Mouse (Mus musculus) A20 (cell line): ENCODE measurements around the gene Kif9.

Source experiments
- DNase-seq: peaks from one replicate; pipeline ENCODE4 v3.0.0-alpha.2; 2011; ENCODE audit warnings: low read depth, low spot score

The Kif9 gene

DNA sequence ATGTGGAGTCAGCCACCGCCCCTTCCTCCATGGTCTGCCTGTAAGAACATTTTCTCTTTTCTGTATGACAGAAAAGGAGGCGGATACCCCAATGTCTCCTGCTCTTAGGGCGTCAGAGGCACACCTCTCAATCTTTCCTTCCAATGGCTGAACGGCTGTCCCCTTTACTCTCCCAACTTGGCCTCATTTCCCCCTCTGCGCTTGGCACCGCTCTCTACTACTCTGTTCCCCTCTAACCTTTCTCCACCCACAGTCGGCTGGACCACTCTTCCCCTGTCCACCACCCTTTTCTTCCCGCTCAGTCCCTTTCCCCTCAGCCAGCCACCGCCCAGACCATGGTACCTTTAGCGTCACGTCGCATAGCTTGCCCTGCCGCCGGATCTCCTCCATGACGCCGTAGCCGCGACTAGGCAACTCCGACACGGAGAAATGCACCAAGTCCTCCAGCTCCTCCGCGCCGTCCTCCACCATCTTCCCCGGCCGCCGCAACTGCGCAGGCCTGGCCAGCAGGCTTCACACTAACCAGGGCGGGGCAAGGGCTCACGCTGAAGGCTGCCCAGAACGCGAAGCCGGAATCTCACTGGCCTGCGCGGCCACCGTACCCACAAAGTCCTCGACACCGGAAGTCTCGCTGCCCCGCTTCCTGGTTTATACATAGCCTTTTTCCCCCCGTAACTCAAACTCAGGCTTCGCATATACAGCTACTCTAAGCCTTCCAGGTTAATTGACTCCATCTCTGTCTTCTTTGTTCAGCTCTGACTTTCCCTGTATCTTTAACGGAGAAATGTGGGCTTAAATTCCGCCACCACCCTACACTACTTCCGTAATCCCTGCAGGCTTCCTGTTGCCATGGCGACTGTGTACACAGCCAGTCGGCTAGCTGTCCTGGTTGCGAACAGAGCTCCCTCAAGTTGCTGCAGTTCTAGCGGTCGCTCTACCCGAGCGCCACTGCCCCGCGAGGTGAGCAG lies at the start of gene Kif9, which contains the start of gene Klhl18:
Gene Kif9, plus strand, starts transcription at position 835 of the 968 bp plus-strand sequence.
Gene Klhl18, minus strand, starts transcription at position 571 of the 968 bp plus-strand sequence.
- DNase-seq = peak; percentile 99

DNA sequence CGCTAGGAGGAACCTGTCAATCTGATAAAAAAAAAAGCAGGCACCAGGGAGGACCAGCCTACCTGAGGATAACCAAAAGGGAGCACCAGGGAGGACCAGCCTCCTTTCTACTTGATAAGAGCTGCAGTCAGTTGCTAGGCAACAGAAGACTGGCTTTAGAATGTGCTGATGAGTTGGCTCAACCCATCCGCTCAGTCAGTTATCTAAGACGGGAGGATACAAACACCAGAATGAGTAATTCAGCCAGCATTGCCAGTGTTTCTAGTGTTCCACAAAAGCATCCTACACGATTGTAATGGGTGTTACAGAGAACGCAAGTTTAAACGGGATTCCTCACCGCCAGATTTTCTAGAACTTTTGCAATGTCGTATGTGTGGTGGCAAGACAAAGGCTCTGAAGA lies 45.5 kb upstream of the Kif9 start:
- no peak for DNase-seq

DNA sequence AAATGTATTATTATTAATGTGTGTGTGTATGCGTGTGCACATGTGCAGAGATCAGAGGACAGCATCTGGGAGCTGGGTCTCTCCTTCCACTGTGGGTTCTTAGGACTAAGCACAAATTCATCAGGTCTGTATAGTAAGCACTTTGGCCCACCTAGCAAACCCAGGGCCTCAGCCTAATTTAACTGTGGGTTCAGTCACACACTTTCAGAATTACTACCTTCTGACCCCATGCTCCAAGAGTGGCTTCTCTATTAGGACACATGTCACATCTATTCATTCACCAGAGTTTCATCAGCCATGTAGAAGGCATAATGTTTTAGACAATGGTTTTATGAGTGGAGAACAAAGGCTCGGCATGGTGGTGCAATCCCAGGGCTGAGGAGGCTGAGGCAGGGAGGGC lies 43.7 kb upstream of the Kif9 start:
- peak; percentile 24 for DNase-seq

DNA sequence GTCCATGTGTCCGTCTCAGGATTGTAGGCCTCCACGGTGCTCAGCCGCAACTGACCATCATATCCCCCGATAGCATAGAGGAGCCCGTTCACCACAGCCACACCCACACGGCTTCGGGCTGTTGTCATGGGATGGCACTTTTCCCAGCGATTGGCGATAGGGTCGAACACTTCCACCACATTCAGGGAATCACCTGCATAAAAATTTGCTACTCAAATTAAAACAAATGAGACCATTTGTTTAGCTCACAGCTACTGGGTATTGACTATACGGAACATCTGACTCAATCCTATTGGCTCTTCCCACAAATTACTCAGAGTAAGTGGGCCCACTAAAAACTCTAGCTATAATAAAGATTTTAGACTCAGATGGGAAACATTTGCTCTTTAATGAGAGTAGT lies 40.7 kb upstream of the Kif9 start:
- DNase-seq = no peak

DNA sequence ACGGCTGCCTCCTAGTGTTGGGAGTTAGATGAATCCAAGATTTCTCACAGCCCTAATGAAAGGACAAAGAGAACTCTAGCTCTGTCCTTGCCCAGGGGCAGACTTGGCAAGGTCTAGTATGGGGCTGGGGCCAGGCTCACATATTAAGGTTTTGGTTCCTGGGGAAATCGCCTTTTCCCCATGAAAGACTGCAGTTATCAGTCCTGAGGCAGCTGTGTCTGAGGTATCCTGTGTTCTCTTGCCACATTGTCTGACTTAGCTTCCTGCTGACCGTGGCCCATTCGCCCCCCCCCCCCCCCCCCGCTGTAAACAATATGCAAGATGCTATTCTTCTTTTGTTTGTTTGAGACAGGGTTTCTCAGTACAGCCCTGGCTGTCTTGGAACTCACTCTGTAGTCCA lies 36.7 kb upstream of the Kif9 start:
- no peak for DNase-seq

DNA sequence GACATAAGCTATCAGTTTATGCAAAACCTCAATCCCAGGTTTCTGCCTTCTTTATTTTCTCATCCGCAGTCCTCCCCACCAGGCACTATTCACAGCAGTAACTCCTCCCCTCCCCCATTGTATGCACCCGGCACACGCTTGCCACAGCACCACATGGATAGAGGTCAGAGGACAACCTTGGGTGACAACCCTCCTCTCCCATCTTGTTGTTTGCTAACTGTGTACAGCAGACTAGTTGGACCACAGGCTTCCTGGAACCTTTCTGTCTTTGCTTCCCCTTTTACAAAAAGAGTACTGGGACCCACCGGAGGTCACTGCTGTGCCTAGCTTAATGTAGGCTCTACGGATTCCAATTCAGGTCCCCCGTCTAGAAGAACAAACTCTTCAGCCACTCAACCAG lies 36.2 kb upstream of the Kif9 start:
- DNase-seq = no peak

DNA sequence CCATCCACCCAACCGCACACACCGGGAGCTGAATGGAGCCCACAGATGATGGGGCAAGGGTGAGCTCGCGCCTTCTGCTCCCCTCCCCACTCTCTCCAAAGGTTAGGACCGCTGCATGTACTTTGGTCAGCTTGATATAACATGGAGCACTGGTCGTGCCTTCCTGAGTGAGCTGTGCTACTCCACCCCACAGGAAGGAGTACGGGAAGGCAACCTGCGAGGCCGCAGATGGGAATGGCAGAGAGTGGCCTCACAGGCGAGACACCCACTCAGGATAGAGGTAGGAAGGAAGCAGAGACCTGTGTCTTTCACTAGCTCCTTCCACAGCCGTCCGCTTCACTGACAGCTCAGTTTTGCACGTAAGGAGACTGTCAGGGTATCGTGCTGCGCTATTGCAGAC lies 28.4 kb upstream of the Kif9 start:
- no peak for DNase-seq

DNA sequence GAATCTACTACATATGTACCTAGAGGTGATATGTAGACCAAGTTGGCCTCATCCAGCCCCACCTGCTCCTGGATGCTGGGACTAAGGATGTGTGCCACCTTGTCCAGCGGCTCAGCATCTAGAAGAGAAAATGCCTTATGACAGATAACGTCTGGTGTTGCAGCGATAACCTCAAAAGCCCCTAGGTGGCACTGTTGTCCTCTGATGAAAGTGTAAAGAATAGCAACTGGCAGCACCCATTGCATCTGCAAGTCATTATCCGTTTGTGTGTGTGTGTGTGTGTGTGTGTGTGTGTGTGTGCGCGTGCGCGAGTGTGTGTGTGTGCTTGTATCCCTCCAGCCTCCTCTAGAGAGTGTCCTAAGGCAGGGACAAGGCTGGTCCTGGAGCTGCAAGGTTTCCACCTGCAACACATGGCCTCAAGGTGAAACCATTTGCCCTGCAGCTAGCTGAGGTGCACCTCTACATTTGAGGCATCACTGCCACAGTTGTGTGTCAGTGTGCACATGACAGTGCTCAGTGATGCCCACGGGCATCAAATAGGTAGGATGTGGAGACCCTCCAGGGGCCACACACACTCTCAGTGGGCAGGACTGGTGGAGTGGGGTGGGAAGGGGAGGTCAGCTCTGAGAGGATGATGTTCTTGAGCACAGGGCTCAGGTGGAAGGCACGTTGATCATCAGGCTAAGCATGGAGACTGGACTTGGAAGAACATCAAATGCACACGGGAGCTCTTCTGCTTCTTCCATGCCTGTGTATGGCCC lies 27.7 kb upstream of the Kif9 start:
- DNase-seq = peak; percentile 85

DNA sequence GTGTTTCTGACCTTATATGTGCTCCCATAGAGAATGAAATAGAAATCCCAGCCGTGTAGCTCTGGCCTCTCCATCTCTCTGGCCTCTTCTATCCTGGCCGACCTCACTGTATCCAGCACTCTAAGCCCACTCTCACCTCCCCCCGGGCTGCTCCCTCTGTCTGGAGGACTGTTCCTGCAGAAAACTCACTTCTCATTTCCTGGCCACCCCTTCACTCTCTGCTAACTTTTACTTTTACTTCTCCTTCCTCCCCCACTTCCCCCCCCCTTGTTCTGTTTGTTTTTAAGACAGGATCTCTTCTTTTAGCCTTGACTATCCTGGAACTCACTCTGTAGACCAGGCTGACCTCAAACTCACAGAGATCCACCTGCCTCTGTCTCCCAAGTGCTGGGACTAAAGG lies 24.2 kb upstream of the Kif9 start:
- peak; percentile 76 for DNase-seq

DNA sequence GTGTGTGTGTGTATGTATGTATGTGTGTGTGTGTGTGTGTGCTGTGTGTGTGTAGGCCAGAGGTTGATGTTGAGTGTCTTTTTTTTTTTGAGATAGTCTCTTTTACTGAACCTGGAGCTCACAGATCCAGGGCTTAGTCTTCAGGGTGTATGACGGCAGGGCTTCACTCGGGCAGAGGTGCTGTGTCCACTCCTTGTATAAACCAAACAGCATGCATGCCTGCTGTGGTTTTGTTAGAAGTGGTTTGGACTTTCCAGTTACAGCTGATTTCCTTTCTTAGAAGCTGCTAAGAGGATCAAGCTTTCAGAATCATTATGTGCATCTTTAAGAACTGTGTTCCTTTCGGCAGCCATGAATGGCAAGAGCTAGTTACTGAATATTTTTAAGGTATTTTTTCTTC lies 18.8 kb upstream of the Kif9 start:
- no peak for DNase-seq

DNA sequence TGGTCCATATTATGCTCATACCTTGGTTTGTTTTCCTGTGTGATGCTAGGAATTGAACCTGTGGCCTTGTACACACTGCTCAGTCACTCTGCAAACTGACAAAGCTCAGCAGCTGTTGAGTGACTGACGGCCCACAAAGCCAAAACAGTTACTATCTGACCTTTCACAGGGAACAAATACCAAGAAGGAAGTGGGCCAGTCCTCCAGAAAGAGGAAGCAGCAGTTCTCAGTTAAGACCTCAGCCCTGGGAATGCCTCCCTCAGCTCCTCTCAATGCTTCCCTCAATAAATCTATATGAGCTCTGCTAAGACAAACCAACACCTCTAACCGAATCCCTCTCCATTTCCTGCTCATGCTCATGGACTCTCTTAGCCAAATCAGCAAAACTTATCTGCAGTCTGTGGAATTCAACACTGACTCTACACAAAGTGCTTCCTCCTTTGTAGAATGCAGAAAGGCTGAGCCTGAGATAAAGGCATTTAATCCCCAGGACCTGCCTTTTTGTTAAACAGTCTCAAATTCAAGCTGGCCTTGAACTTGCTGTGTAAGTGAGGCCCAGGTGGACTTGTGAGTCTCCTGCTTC lies 17.5 kb upstream of the Kif9 start:
- DNase-seq = peak; percentile 72

DNA sequence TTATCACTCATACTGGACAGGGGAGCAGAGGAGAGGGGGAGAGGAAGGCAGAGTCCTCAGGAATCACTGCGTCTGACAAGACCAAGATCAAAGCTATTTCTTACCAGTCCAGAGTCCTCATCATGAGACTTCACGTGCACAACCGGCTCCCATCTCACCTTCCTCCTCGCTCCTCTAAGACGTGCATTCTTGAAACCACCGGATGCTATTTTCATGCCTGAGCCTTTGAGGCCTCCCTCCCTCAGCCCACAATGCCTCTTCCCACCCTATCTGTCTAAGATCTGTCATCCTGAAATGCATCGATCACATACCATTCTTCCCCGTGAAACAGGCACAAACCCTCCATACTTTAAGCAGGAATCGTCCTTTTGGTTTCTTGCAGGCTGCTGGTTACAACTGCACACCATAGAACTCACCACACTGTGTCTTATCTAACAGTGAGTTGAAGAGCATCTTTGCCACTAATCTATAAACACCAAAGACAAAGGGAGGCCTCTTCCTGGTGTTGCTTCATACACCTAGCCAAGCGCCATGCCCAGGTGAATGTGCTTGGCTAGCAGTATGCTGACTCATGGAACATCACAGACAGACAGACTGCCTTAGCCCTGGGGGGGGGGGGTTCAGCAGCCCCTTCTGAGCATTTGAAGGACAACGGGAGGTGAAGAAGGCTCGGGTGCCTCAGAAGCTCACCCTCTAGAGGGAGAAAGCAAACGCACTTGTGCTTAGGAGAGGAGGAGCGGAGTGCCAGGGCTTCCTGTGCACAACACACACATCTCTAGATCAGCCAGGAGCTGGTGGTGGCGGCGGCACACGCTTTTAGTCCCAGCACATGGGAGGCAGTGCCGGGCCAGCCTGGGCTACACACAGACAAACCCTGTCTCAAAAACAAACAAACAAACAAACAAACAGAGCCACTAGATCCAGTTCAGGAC lies 15.6 kb upstream of the Kif9 start:
- no peak for DNase-seq

DNA sequence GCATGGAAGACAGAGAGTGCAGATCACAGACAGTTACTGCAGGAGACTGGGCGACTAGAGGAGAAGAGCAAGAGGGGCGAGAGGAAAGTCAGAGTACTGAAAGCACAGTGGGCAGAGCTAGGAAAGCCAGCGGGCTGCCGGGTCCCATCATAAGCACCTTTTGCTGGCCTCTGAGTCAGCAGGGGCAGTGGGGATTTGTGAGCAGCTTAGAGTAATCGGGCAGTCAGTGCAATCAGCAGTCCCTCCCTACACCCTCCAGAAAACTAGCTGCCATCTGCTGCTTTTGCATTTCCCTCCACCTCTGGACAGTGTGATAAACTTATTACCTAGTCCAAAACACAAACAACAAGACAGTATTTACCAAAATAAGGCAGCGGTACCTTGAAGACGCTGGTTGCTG lies 14.4 kb upstream of the Kif9 start:
- no peak for DNase-seq

DNA sequence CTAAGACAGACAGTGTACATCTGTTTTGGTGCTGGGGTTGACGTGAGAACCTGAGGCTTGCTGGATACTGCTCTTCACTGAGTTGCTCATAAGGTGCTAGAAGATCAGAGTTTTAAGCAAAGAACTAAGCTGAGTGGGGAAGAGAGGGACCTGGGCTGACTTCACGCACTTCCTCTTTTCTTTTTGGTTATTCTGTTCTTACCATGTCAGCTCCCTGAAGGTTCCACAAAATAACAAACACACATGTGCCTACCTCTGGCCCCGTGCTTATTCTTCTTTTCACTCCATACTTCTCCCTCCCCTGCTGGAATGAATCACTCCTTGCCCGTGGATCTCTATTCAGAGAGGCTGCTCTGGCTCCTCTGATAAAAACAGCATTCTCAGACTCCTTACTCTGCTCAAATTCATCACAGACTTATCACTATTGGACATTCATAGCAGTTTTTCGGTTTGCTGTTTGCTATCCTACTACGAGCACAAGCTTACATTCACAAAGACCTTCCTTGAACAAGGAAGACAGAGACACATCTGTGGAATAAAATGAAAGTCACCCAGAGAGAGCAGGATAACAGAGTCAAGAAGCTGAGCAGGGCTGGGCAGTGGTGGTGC lies 12.7 kb upstream of the Kif9 start:
- peak; percentile 72 for DNase-seq

DNA sequence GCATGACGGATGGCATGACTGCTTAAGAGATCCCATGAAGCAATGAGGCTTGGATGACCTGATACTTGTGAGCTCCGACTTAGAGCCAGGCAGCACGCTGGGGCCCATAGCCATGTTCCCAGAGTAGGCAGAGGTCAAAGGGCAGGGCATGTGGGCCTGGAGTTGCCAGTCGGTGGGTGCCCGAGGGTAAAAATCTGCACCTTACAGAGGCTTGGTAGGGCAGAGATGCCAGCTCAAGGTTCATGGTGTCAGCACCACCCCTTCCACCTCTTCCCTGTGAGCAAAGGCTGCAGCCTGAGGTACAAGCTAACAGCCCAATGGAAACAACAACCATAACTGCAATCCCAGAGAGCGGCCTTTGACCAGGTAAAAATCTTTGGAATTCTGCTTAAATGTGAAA lies 11.4 kb upstream of the Kif9 start:
- no peak for DNase-seq

DNA sequence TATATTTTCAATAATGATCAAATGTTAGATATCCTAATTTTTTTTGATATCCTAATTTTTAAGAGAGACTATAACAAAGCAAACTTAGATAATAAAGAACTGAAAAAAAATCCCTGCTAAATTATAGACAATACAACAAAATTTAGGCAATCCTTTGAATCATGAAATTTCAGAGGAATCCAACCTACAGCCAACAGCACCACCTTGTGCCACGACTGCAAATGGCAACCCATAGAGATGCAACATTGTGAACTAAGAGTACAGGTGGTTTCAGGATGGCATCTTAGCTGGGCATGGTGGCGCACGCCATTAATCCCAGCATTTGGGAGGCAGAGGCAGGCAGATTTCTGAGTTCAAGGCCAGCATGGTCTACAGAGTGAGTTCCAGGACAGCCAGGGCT lies 10.6 kb upstream of the Kif9 start:
- peak; percentile 65 for DNase-seq

DNA sequence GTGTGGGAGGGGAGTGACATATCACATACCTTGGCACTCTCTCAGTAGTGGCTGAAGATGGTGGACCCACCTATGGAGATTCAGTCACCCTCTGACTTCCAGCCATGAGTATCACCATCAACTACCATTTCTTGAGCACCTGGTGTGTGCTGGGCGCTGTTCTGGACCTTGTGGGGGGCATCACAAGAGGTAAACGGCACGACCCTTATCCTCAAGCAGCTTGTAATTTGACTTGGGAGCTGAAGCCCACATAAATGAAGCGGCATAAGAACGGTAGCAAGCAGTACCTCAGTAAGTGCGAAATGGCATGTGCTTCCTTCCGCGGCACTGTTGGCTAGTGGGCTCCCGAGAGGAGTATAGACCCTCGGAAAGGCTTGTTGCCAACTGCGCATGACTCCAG lies 1.2 kb downstream of the Kif9 start:
- DNase-seq = peak; percentile 59

DNA sequence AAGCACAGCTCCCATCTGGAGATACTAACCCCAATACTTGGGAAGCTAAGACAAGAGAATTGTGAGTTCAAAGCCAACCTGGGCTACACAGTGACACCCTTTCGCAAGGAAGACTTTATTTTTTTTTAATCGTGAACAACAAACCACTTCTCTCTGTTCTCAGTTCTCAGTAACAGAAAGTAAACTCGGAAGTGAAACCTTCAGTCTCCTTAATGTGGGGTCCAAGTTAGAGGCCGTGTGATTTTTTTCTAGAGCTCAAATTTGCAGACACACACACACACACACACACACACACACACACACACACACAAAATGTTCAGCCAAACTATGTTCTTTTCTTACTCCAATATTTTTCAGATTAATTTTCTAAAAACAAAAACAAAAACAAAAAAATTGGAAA lies 1.9 kb downstream of the Kif9 start:
- DNase-seq = peak; percentile 83

DNA sequence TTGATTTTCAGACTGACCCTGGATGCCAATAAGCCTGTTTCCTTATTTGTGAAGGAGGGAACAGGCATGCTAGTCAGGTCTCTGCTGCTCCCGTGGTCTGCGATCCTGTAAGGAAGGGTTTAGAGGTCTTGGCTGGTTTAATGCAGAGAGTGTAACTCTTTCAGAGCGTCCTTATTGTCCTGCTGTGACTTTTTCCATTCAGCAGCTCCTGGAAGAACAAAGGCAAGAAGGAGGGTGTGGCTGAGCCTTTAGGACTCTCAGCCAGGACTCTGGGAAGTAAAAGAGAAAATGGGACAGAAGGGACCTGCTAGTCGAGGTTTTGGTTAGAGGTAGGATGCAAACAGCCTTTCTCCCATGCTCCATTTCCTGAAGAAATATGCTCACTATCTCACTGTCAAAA lies 12.1 kb downstream of the Kif9 start:
- no peak for DNase-seq

DNA sequence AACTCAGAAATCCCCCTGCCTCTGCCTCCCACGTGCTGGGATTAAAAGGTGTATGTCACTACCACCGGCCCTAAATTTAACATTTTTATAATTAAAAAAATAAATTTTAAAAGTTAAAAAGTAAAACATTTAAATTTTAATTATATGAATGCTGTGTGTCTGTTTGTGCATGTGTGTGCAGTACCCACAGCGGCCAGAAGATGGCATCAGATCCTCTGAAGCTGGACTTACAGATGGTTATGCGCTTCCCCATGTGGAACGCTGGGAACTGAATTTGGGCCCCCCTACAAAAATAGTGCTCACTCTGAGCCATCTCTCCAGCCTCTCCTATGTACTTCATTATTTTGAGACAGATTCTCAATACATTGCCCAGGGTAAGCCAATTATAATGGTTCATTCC lies 14.2 kb downstream of the Kif9 start:
- DNase-seq = peak; percentile 45

DNA sequence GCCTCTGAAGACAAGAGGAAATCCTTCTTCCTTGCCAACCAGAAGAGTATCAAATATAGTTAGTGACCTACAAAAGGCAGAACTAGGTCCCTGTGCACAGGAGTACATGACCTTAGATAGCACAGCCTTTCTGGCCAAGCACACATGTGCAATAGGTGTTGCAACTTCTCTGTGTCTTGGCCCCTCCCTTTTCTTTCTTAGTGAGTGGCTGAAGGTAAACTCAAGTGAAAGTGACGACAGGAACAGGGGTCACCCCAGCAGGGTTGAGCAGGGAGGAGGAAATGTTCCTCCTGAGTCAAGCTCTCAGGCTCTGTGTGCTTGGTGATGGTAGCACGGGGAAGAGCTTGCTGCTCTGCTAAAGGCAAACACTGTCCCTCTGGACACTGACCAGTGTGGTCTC lies 49.0 kb downstream of the Kif9 start:
- peak; percentile 29 for DNase-seq
